Mouse (Mus musculus): ENCODE measurements around the gene Pth1r. TPM values are rescaled to one million over a fixed set of nuclear protein-coding genes. Genes with fewer than 3 reads are reported as not detected.

Gene Pth1r
- polyA plus RNA-seq, 1 experiment: 0.11 TPM

DNA sequence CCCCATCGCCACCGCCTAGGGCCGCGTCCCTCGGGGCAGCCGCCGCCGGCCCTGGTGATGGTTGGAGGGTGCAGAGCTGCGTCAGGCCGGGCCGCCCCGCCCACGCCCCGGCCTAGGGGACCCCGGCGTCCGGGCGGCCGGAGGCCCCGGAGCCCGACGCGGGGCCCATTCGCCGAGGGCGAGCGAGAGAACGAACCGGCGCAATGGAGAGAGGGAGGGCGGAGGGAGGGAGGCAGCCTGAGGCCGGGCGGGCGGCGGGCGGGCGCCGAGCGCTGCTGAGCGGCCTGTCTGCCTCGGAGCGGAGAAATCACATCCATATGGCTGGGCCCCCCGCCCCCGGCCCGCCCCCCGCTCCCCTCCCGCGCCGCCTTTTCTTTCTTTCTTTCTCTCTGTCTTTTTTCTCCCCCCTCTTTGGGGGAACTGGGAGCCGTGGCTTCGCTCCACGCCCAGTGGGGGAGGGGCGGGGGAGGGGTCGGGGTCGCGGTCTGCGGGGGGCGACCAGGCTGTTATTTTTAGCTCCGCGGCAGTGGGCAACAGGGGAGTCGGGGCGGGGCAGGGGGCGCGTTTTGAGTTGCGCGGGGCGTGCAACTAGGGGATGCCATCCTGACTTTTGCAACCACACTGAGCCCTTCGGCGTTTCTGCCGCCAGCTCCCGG, 4.5 kb downstream of the Pth1r start:
- Histone ChIP-seq H3K4me1 (peaks cover 20% of the 10 kb centered on the region), H3K27me3 (replicated peaks) (peaks cover 94% of the 10 kb centered on the region), H3K36me3 (replicated peaks; ENCODE audit: low read length) (no peaks in the 10 kb centered on the region), H3K9me3 (peaks cover 3% of the 10 kb centered on the region; the same call in 1 of the 2 replicates), H3K4me3 (replicated peaks) (peak overlapping the region; percentile 90)
- TF ChIP-seq FLI1 (IDR thresholded peaks at IDR 0.05; ENCODE audit: low read length) (no peak), GATA1 (IDR thresholded peaks at IDR 0.05; ENCODE audit: borderline replicate concordance, low read length) (no peak)

DNA sequence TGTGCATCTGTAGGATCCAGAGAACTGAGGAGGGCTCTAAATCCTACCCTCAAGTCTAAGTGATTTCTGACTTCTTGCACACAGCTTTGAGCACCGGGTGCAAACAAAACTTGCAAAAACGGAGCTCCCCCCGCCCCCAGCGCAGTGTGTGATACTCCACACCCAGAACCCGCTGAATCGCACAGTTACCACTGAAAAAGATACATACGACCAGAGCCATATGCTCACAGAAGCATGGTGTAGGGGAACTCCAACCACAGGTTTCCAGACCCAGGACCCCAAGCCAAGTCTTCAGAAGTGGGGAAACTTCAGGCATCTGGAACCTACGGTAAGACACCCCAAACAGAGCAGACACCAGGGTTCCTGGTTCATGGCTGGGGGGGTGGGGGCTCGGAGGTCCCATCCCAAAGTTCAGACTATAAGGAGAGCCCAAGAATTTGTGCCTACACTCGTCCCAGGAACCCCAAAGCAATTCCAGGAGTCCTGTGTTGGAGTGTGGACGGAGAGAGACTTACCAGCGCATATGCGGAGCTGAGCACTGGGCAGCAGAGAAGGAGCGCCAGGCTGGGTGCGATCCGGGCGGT, 5.1 kb downstream of the Pth1r start, which contains the start of gene Myl3:
TSS of gene Myl3 (plus strand) at position 151 of the 584 bp plus-strand sequence.
- H3K4me3 ChIP-seq (replicated peaks): peak within 1 kb of the TSS; percentile 90
- no peak for TF ChIP-seq FLI1 (IDR thresholded peaks at IDR 0.05; ENCODE audit: low read length)
- TF ChIP-seq GATA1 (IDR thresholded peaks at IDR 0.05; ENCODE audit: borderline replicate concordance, low read length): no peak
- peaks cover 93% of the 10 kb centered on the region for H3K27me3 ChIP-seq (replicated peaks)
- H3K4me1 ChIP-seq: peaks cover 20% of the 10 kb centered on the region
- no peaks in the 10 kb centered on the region for H3K36me3 ChIP-seq (replicated peaks; ENCODE audit: low read length)
- peaks cover 3% of the 10 kb centered on the region; the same call in 1 of the 2 replicates for H3K9me3 ChIP-seq

DNA sequence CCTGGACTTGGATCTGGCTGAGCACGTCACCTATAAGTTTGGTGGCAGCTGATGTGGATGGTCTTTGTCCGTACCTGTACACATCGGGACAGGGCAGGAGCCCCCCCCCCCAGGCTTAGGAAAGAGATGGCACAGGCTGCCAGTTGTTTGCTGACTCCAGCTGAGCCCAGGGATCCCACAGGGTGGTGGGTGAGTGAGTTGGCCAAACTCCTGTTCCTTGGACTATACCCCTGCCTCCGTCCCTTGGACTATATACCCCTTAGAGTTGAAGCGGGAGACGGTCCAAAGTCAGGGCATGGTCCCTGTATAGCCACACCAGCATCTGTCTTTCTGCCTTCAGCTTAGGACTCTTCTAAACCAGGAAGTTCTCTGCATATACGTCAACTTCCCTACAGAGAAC, 7.0 kb downstream of the Pth1r start:
- H3K4me1 ChIP-seq: peaks cover 20% of the 10 kb centered on the region
- TF ChIP-seq GATA1 (IDR thresholded peaks at IDR 0.05; ENCODE audit: borderline replicate concordance, low read length) (no peak), FLI1 (IDR thresholded peaks at IDR 0.05; ENCODE audit: low read length) (no peak)
- H3K27me3 ChIP-seq (replicated peaks): peaks cover 93% of the 10 kb centered on the region
- peaks cover 3% of the 10 kb centered on the region; the same call in 1 of the 2 replicates for H3K9me3 ChIP-seq
- H3K36me3 ChIP-seq (replicated peaks; ENCODE audit: low read length): no peaks in the 10 kb centered on the region
- H3K4me3 ChIP-seq (replicated peaks): no peak overlapping the region

DNA sequence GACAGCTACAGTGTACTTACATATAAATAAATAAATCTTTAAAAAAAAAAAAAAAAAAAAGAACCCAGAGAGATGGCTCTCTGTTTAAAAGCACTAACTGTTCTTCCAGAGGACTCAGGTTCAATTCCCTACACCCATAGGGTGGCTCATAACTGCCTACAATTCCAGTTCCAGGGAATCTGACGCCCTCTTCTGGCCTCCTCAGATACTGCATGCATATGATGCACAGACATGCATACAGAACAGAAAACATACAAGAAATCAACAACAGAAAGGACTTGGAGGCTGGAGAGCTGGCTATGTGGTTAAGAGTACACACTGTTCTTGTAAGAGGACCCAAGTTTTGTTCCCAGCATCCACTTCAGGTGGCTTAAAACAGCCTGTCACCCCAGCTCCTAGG, 8.9 kb downstream of the Pth1r start:
- Histone ChIP-seq H3K4me3 (replicated peaks) (no peak overlapping the region), H3K9me3 (peaks cover 3% of the 10 kb centered on the region; the same call in 1 of the 2 replicates), H3K27me3 (replicated peaks) (peaks cover 93% of the 10 kb centered on the region), H3K36me3 (replicated peaks; ENCODE audit: low read length) (no peaks in the 10 kb centered on the region), H3K4me1 (peaks cover 29% of the 10 kb centered on the region)
- TF ChIP-seq GATA1 (IDR thresholded peaks at IDR 0.05; ENCODE audit: borderline replicate concordance, low read length) (no peak), FLI1 (IDR thresholded peaks at IDR 0.05; ENCODE audit: low read length) (no peak)

DNA sequence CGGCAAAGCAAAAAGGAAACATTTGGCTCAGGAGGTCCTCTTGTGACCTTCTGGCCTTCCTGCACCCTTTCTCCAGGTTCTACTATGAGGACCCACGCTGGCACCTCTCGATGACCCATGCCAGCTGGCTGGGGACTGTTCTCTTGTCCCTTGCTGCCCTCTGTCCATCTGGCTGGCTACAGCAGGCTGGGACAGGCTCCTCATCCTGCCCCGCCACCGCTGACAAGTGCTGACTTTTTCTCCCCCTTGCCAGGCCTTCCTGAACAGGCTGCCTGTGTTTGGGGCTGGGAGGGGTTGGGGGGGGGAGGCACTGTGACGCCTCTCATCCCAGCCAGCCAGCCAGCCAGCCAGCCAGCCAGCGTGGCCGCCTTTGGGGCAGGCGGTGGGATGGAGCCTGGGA, 10.6 kb downstream of the Pth1r start:
- H3K36me3 ChIP-seq (replicated peaks; ENCODE audit: low read length): no peaks in the 10 kb centered on the region
- TF ChIP-seq FLI1 (IDR thresholded peaks at IDR 0.05; ENCODE audit: low read length) (no peak), GATA1 (IDR thresholded peaks at IDR 0.05; ENCODE audit: borderline replicate concordance, low read length) (no peak)
- H3K27me3 ChIP-seq (replicated peaks): peaks cover 80% of the 10 kb centered on the region
- peaks cover 36% of the 10 kb centered on the region for H3K4me1 ChIP-seq
- no peak overlapping the region for H3K4me3 ChIP-seq (replicated peaks)
- peaks cover 3% of the 10 kb centered on the region; the same call in 1 of the 2 replicates for H3K9me3 ChIP-seq

DNA sequence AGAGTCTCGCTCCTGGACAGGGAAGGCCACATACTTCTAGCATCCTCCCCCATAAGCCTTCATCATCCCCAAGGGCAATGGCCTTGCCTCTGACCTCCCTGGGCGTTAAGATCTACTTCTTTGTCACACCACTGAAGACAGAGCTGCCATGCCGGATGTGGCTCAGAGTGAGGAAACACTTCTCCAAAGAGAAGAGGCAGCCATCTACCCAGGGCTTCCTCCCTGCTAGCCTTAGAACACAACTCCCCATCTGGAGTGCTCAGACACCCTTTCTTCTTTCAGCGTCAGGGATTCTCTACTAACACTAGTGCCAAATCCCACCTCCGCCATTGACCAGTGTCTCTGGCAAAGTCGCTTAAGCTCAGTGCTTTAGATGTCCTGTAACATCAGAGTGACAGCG, 12.8 kb downstream of the Pth1r start:
- no peaks in the 10 kb centered on the region for H3K36me3 ChIP-seq (replicated peaks; ENCODE audit: low read length)
- H3K4me1 ChIP-seq: peaks cover 39% of the 10 kb centered on the region
- TF ChIP-seq FLI1 (IDR thresholded peaks at IDR 0.05; ENCODE audit: low read length) (no peak), GATA1 (IDR thresholded peaks at IDR 0.05; ENCODE audit: borderline replicate concordance, low read length) (no peak)
- peaks cover 3% of the 10 kb centered on the region; the same call in 1 of the 2 replicates for H3K9me3 ChIP-seq
- H3K27me3 ChIP-seq (replicated peaks): peaks cover 79% of the 10 kb centered on the region
- no peak overlapping the region for H3K4me3 ChIP-seq (replicated peaks)

DNA sequence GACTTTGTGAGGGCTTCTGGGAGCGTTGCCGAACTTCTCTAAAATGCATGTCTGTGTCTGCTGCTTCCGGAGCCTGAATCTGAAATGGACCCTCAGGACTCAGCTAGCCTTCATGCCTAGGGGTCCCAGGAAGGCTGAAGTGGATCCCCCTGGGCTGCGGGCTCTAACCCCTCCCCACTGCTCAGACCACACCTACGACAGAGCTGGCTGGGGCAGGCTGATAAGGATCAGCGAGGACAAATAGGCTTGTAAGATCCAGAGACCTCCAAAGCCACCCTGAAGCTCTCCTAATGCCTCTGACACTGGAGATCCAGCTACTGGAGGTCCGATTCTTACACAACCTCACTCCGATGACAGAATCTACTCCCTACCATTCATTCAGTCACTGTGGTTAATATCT, 13.8 kb downstream of the Pth1r start:
- peaks cover 80% of the 10 kb centered on the region for H3K27me3 ChIP-seq (replicated peaks)
- peaks cover 39% of the 10 kb centered on the region for H3K4me1 ChIP-seq

DNA sequence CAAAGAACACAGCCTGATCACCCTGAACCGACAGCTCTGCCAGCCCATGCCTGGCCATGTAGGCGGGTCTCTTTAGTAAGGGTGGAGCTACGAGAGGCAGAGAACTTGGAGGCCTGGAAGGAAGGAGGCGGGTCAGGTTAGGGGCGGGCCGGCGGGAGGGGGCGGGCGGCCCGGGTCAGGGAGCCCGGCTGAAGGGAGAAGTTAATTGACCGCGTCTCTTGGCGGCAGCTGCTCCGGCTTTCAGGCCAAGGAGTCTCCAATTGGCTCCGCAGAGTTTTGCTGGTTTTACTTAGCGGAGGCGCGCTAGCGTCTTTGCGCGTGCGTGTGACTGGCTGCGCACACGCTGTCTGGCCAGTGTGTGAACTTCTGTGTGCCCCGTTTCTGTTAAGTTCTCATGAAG, 14.3 kb downstream of the Pth1r start:
- Histone ChIP-seq H3K36me3 (replicated peaks; ENCODE audit: low read length) (no peaks in the 10 kb centered on the region), H3K9me3 (no peaks in the 10 kb centered on the region), H3K4me1 (peaks cover 39% of the 10 kb centered on the region), H3K4me3 (replicated peaks) (peak overlapping the region; percentile 91), H3K27me3 (replicated peaks) (peaks cover 83% of the 10 kb centered on the region)
- TF ChIP-seq GATA1 (IDR thresholded peaks at IDR 0.05; ENCODE audit: borderline replicate concordance, low read length) (no peak), FLI1 (IDR thresholded peaks at IDR 0.05; ENCODE audit: low read length) (no peak)

More for the DNA sequence above, 13.8 kb downstream of the Pth1r start:
- Histone ChIP-seq H3K4me3 (replicated peaks) (peak overlapping the region; percentile 91), H3K36me3 (replicated peaks; ENCODE audit: low read length) (no peaks in the 10 kb centered on the region), H3K9me3 (peaks cover 2% of the 10 kb centered on the region; the same call in 1 of the 2 replicates)
- no peak for TF ChIP-seq FLI1 (IDR thresholded peaks at IDR 0.05; ENCODE audit: low read length)
- TF ChIP-seq GATA1 (IDR thresholded peaks at IDR 0.05; ENCODE audit: borderline replicate concordance, low read length): no peak

DNA sequence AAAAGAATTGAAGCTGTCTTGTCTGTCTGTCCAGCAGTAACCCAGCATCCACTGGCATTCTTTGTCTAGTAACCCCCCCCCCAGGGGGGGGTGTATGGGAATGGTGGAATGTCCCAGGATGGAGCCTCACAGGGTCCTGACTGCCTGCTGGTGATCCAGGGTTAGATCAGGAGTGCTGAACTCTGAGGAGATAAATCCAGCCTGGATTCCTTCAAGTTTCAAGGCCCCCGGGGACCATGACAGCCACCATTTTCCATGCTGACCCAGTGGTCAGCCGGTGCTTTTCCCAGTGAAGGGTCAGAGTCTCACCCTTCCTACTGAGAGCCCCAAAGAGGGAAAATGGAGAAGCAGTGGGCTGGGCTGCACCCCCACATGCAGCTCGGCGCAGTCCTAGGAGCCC, 15.1 kb downstream of the Pth1r start:
- Histone ChIP-seq H3K36me3 (replicated peaks; ENCODE audit: low read length) (no peaks in the 10 kb centered on the region), H3K4me3 (replicated peaks) (peak overlapping the region; percentile 91), H3K9me3 (no peaks in the 10 kb centered on the region), H3K27me3 (replicated peaks) (peaks cover 84% of the 10 kb centered on the region), H3K4me1 (peaks cover 46% of the 10 kb centered on the region)
- TF ChIP-seq GATA1 (IDR thresholded peaks at IDR 0.05; ENCODE audit: borderline replicate concordance, low read length) (no peak), FLI1 (IDR thresholded peaks at IDR 0.05; ENCODE audit: low read length) (no peak)

DNA sequence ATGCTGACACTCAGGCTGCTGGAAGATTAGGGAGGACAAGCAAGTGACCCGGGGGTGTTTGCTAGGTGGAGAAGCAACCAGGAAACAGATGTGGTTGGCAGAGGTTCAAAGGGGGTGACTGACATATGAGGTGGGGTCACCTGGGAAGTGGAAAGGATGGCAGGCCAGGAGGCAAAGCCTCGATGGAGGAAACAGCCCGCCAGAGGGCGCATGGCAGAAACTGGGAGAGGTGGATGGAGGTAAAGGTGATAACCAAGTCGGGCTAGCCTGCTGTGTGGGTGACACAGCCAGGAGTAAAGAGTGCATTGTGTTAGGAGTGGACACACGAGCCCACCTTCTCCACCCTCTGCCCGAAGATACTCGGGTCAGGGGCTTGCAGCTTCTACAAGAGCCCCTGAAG, 17.1 kb downstream of the Pth1r start:
- H3K9me3 ChIP-seq: no peaks in the 10 kb centered on the region
- TF ChIP-seq GATA1 (IDR thresholded peaks at IDR 0.05; ENCODE audit: borderline replicate concordance, low read length) (no peak), FLI1 (IDR thresholded peaks at IDR 0.05; ENCODE audit: low read length) (no peak)
- H3K4me3 ChIP-seq (replicated peaks): no peak overlapping the region
- peaks cover 84% of the 10 kb centered on the region for H3K27me3 ChIP-seq (replicated peaks)
- peaks cover 55% of the 10 kb centered on the region for H3K4me1 ChIP-seq
- no peaks in the 10 kb centered on the region for H3K36me3 ChIP-seq (replicated peaks; ENCODE audit: low read length)

All from megakaryocyte, embryonic 14.5 days (primary cell).